Mouse (Mus musculus): Measurements from ENCODE around the gene Gpa33. TPM values are rescaled to one million over a fixed set of nuclear protein-coding genes. Genes with fewer than 3 reads are reported as not detected.

The Gpa33 gene
- total and polyA plus RNA-seq, 3 experiments = 0.04 TPM; not detected in 2

- in situ Hi-C loops (cut with MboI; ENCODE audit: low pct_ligation_motif_present, low pct_unique_long_range_greater_than_20kb, low sequenced_read_pairs) = no loop called here
- Histone ChIP-seq H3K4me1 (ENCODE audit: control insufficient read depth in 1 of 2, insufficient read depth in 2 of 2) (peaks cover 2 to 4% of the 10 kb centered on the region in 2 experiments; a peak in 3 of 4 replicates), H3K36me3 (replicated peaks in 1 of 2; ENCODE audit: control insufficient read depth in 1 of 2, insufficient read depth in 1 of 2, low read length in 1 of 2) (no peaks in the 10 kb centered on the region), H3K79me2 (replicated peaks; ENCODE audit: control insufficient read depth, extremely low read depth, insufficient read depth, poor library complexity, severe bottlenecking) (no peaks in the 10 kb centered on the region), H3K9me3 (replicated peaks; ENCODE audit: low read length) (no peaks in the 10 kb centered on the region), H3K27ac (ENCODE audit: insufficient read depth, low read depth) (no peak overlapping the region), H3K9ac (ENCODE audit: insufficient read depth, low read depth) (no peak overlapping the region), H3K27me3 (replicated peaks) (no peaks in the 10 kb centered on the region), H3K4me3 (replicated peaks in 1 of 3; ENCODE audit: low read depth in 2 of 3, low read length in 2 of 3, poor library complexity in 1 of 3) (no peak overlapping the region), H3K4me2 (ENCODE audit: insufficient read depth, low read depth, poor library complexity, severe bottlenecking) (no peak overlapping the region)
- no peak for DNase-seq (ENCODE audit: extremely low read depth)
- TF ChIP-seq SIN3A (IDR thresholded peaks at IDR 0.05; ENCODE audit: low read length) (no peak), TCF12 (IDR thresholded peaks at IDR 0.05; ENCODE audit: low read depth, low read length) (no peak), IRF4 (IDR thresholded peaks at IDR 0.05; ENCODE audit: low read depth, low read length) (no peak), CTCF (conservative IDR thresholded peaks at IDR 0.05 in 1 of 2, IDR thresholded peaks at IDR 0.05 in 1 of 2; ENCODE audit: low read depth in 2 of 2, low read length in 2 of 2) (no peak), TBP (conservative IDR thresholded peaks at IDR 0.05; ENCODE audit: low read depth, low read length) (no peak), JUN (IDR thresholded peaks at IDR 0.05; ENCODE audit: insufficient read depth, low read depth, low read length) (no peak), ZKSCAN1 (IDR thresholded peaks at IDR 0.05; ENCODE audit: borderline replicate concordance, low read depth, low read length) (no peak), POLR2AphosphoS2 (IDR thresholded peaks at IDR 0.05; ENCODE audit: low read depth, low read length) (no peak), EP300 (IDR thresholded peaks at IDR 0.05; ENCODE audit: low read length) (no peak), MEF2A (IDR thresholded peaks at IDR 0.05; ENCODE audit: borderline replicate concordance, low read depth, low read length) (no peak), ZC3H11A (IDR thresholded peaks at IDR 0.05; ENCODE audit: low read depth, low read length) (no peak), POLR2A (IDR thresholded peaks at IDR 0.05; ENCODE audit: low read depth, low read length) (no peak), MAZ (IDR thresholded peaks at IDR 0.05; ENCODE audit: low read depth, low read length) (no peak)
- dilution Hi-C loops (cut with MboI; ENCODE audit: extremely low pct_ligation_motif_present, extremely low pct_unique_long_range_greater_than_20kb, low sequenced_read_pairs) = no loop called here
Measured at GRCm38 (mm10) chr1:166089337-166089736, 40.7 kb upstream of the Gpa33 start.

GRCm38 (mm10) chr1:166089739-166090138, 40.3 kb upstream of the Gpa33 start:
- Histone ChIP-seq H3K36me3 (replicated peaks in 1 of 2; ENCODE audit: control insufficient read depth in 1 of 2, insufficient read depth in 1 of 2, low read length in 1 of 2) (no peaks in the 10 kb centered on the region), H3K9me3 (replicated peaks; ENCODE audit: low read length) (no peaks in the 10 kb centered on the region), H3K79me2 (replicated peaks; ENCODE audit: control insufficient read depth, extremely low read depth, insufficient read depth, poor library complexity, severe bottlenecking) (no peaks in the 10 kb centered on the region), H3K27ac (ENCODE audit: insufficient read depth, low read depth) (no peak overlapping the region), H3K27me3 (replicated peaks) (no peaks in the 10 kb centered on the region), H3K4me3 (replicated peaks in 1 of 3; ENCODE audit: low read depth in 2 of 3, low read length in 2 of 3, poor library complexity in 1 of 3) (no peak overlapping the region), H3K9ac (ENCODE audit: insufficient read depth, low read depth) (no peak overlapping the region), H3K4me2 (ENCODE audit: insufficient read depth, low read depth, poor library complexity, severe bottlenecking) (no peak overlapping the region), H3K4me1 (ENCODE audit: control insufficient read depth in 1 of 2, insufficient read depth in 2 of 2) (peaks cover 3 to 8% of the 10 kb centered on the region in 2 experiments; a peak in 3 of 4 replicates)
- no peak for DNase-seq (ENCODE audit: extremely low read depth)
- in situ Hi-C loops (cut with MboI; ENCODE audit: low pct_ligation_motif_present, low pct_unique_long_range_greater_than_20kb, low sequenced_read_pairs) (no loop called here), dilution Hi-C loops (cut with MboI; ENCODE audit: extremely low pct_ligation_motif_present, extremely low pct_unique_long_range_greater_than_20kb, low sequenced_read_pairs) (no loop called here)
- TF ChIP-seq RCOR1 (conservative IDR thresholded peaks at IDR 0.05; ENCODE audit: low read depth, low read length) = no peak

GRCm38 (mm10) chr1:166090306-166090705, 39.7 kb upstream of the Gpa33 start:
- no peak overlapping the region for H3K4me3 ChIP-seq (replicated peaks in 1 of 3; ENCODE audit: low read depth in 2 of 3, low read length in 2 of 3, poor library complexity in 1 of 3)
- no peaks in the 10 kb centered on the region for H3K79me2 ChIP-seq (replicated peaks; ENCODE audit: control insufficient read depth, extremely low read depth, insufficient read depth, poor library complexity, severe bottlenecking)
- H3K9ac ChIP-seq (ENCODE audit: insufficient read depth, low read depth) = no peak overlapping the region
- H3K36me3 ChIP-seq (replicated peaks in 1 of 2; ENCODE audit: control insufficient read depth in 1 of 2, insufficient read depth in 1 of 2, low read length in 1 of 2) = no peaks in the 10 kb centered on the region
- H3K27ac ChIP-seq (ENCODE audit: insufficient read depth, low read depth) = no peak overlapping the region
- dilution Hi-C loops (cut with MboI; ENCODE audit: extremely low pct_ligation_motif_present, extremely low pct_unique_long_range_greater_than_20kb, low sequenced_read_pairs) = no loop called here
- DNase-seq (ENCODE audit: extremely low read depth) = no peak
- H3K9me3 ChIP-seq (replicated peaks; ENCODE audit: low read length) = no peaks in the 10 kb centered on the region
- in situ Hi-C loops (cut with MboI; ENCODE audit: low pct_ligation_motif_present, low pct_unique_long_range_greater_than_20kb, low sequenced_read_pairs) = no loop called here
- no peaks in the 10 kb centered on the region for H3K27me3 ChIP-seq (replicated peaks)
- H3K4me1 ChIP-seq (ENCODE audit: control insufficient read depth in 1 of 2, insufficient read depth in 2 of 2) = peaks cover 6 to 13% of the 10 kb centered on the region in 2 experiments; a peak in 3 of 4 replicates
- no peak overlapping the region for H3K4me2 ChIP-seq (ENCODE audit: insufficient read depth, low read depth, poor library complexity, severe bottlenecking)
- TF ChIP-seq ZMIZ1 (IDR thresholded peaks at IDR 0.05; ENCODE audit: low read depth, low read length) (no peak), MXI1 (IDR thresholded peaks at IDR 0.05; ENCODE audit: low read depth, low read length) (no peak), IRF4 (IDR thresholded peaks at IDR 0.05; ENCODE audit: low read depth, low read length) (no peak), RCOR1 (conservative IDR thresholded peaks at IDR 0.05; ENCODE audit: low read depth, low read length) (no peak), MAZ (IDR thresholded peaks at IDR 0.05; ENCODE audit: low read depth, low read length) (no peak), KAT2A (IDR thresholded peaks at IDR 0.05; ENCODE audit: insufficient replicate concordance, low read length) (no peak), PAX5 (IDR thresholded peaks at IDR 0.05; ENCODE audit: low read length) (no peak), JUND (conservative IDR thresholded peaks at IDR 0.05; ENCODE audit: low read depth, low read length) (no peak), MEF2A (IDR thresholded peaks at IDR 0.05; ENCODE audit: borderline replicate concordance, low read depth, low read length) (no peak)

Measured in CH12.LX (cell line).